Comparison of ENCODE assay signal across 15 mouse cellular contexts in genomic region chr2:52570171-52570570, GRCm38 (mm10).
DNase-seq lines count a peak whose midpoint lies in the region; ATAC-seq and TF ChIP-seq lines count a peak whose summit lies in the region.
"Had no signal": no experiment of that assay in that cellular context is flagged by ENCODE, and none has a peak within 500 bp of the region (broad histone marks: within the 10 kb centered on the region; RNA-seq: fewer than 3 reads in every experiment).

No protein-coding gene starts in this region.

- no peaks in the 10 kb centered on the region for H3K9me3 ChIP-seq in heart, embryonic 10.5 days
- H3K9me3 ChIP-seq in forebrain, embryonic 14.5 days (replicated peaks; ENCODE audit: control insufficient read depth, low read length), result no peaks in the 10 kb centered on the region
- H3K9me3 ChIP-seq: embryonic facial prominence, embryonic 12.5 days; hindbrain, embryonic 13.5 days had no signal

- no peaks in the 10 kb centered on the region for H3K36me3 ChIP-seq in heart, embryonic 10.5 days
- H3K36me3 ChIP-seq in heart, adult 2 months (ENCODE audit: control insufficient read depth, insufficient read depth, low read length), result no peaks in the 10 kb centered on the region; the same call in 1 of the 2 replicates
- no peaks in the 10 kb centered on the region for H3K36me3 ChIP-seq in forebrain, embryonic 14.5 days (ENCODE audit: control insufficient read depth, insufficient read depth, low read length)
- H3K36me3 ChIP-seq: embryonic facial prominence, embryonic 12.5 days; hindbrain, embryonic 13.5 days had no signal

- TF ChIP-seq EP300 in heart, adult 2 months (IDR thresholded peaks at IDR 0.05; ENCODE audit: insufficient read depth, low read depth, low read length), result no peak

- DNase-seq in heart, embryonic 10.5 days (ENCODE audit: low spot score), result peak; percentile 5
- no peak for DNase-seq in heart, adult 2 months
- DNase-seq in B cell, adult 2 months, result peak; percentile 27 to 31
- DNase-seq in natural killer cell, adult 2 months (ENCODE audit: low spot score in 2 of 2), result peak; percentile 26 to 34
- no peak for DNase-seq in urinary bladder, postnatal 25 days (ENCODE audit: low spot score)
- no peak for DNase-seq in cerebellum, postnatal 36 days
- no peak for DNase-seq in forebrain, embryonic 14.5 days (ENCODE audit: low spot score)
- DNase-seq: adrenal gland, postnatal 25 days; gastrocnemius, postnatal 36 days; kidney, adult 8-10 months; right cerebral cortex, adult 18-20 months had no signal

- 82% methylated on average over 11 of the region's 11 CpGs for WGBS in heart, embryonic 10.5 days
- 41% methylated on average over 11 of the region's 11 CpGs for WGBS in heart, adult 2 months
- WGBS in forebrain, embryonic 14.5 days, result 94% methylated on average over 11 of the region's 11 CpGs

- no peak overlapping the region for H3K4me2 ChIP-seq in forebrain, embryonic 14.5 days (ENCODE audit: low read length)
- H3K4me2 ChIP-seq: embryonic facial prominence, embryonic 12.5 days; hindbrain, embryonic 13.5 days had no signal

- intact Hi-C loops in heart, adult 2 months (cut with DNase I), result loop anchor here (5.0 kb wide), 1 partner anchor 148 kb away; the partner anchor contains the start of gene Arl5a

- peak overlapping the region; percentile 79 for H3K27ac ChIP-seq in heart, embryonic 10.5 days
- no peak overlapping the region for H3K27ac ChIP-seq in heart, adult 2 months
- H3K27ac ChIP-seq in forebrain, embryonic 14.5 days (ENCODE audit: low read depth, low read length), result no peak overlapping the region
- H3K27ac ChIP-seq: embryonic facial prominence, embryonic 12.5 days; hindbrain, embryonic 13.5 days; layer of hippocampus, adult 2 months had no signal

- no peak for TF ChIP-seq CTCF in heart, adult 2 months (IDR thresholded peaks at IDR 0.05)

- no peak for TF ChIP-seq POLR2A in heart, adult 2 months (IDR thresholded peaks at IDR 0.05; ENCODE audit: insufficient read depth, low read depth, low read length)

- H3K27me3 ChIP-seq in heart, embryonic 10.5 days (ENCODE audit: insufficient read depth, poor library complexity, severe bottlenecking), result no peaks in the 10 kb centered on the region
- no peaks in the 10 kb centered on the region for H3K27me3 ChIP-seq in heart, adult 2 months (ENCODE audit: control insufficient read depth, insufficient read depth, low read length)
- no peaks in the 10 kb centered on the region for H3K27me3 ChIP-seq in forebrain, embryonic 14.5 days (replicated peaks; ENCODE audit: control insufficient read depth, insufficient read depth, low read length)
- H3K27me3 ChIP-seq: embryonic facial prominence, embryonic 12.5 days; hindbrain, embryonic 13.5 days had no signal

- peak; percentile 54 for ATAC-seq in inflammation-experienced regulatory T-cells, adult 6 months
- ATAC-seq in forebrain, embryonic 14.5 days, result no peak

- no peaks in the 10 kb centered on the region for H3K79me2 ChIP-seq in heart, adult 2 months (replicated peaks; ENCODE audit: control insufficient read depth, insufficient read depth, low read length)

- H3K4me1 ChIP-seq in heart, embryonic 10.5 days, result peaks cover 13% of the 10 kb centered on the region; the same call in 1 of the 2 replicates
- peaks cover 1% of the 10 kb centered on the region for H3K4me1 ChIP-seq in heart, adult 2 months (ENCODE audit: control insufficient read depth, insufficient read depth, low read length)
- H3K4me1 ChIP-seq in forebrain, embryonic 14.5 days (ENCODE audit: control insufficient read depth, insufficient read depth, low read length), result no peaks in the 10 kb centered on the region
- H3K4me1 ChIP-seq: embryonic facial prominence, embryonic 12.5 days; hindbrain, embryonic 13.5 days had no signal

- no peak overlapping the region; the same call in 1 of the 2 replicates for H3K4me3 ChIP-seq in heart, embryonic 10.5 days
- no peak overlapping the region for H3K4me3 ChIP-seq in heart, adult 2 months
- H3K4me3 ChIP-seq in forebrain, embryonic 14.5 days (ENCODE audit: low read depth, low read length), result no peak overlapping the region
- H3K4me3 ChIP-seq: embryonic facial prominence, embryonic 12.5 days; hindbrain, embryonic 13.5 days; layer of hippocampus, adult 2 months had no signal

- H3K9ac ChIP-seq in heart, adult 2 months (ENCODE audit: low read depth, low read length), result no peak overlapping the region
- no peak overlapping the region for H3K9ac ChIP-seq in forebrain, embryonic 14.5 days (ENCODE audit: low read length)
- H3K9ac ChIP-seq: embryonic facial prominence, embryonic 12.5 days; hindbrain, embryonic 13.5 days had no signal

Comparison
In these comparisons a context has a peak if more than half of its experiments do, and no peak if none do; other contexts are left out.
1. DNase-seq: peak in heart, embryonic 10.5 days (single experiment), B cell, adult 2 months (2 of 2) and natural killer cell, adult 2 months (2 of 2); none in heart, adult 2 months (0 of 2), urinary bladder, postnatal 25 days (single experiment), cerebellum, postnatal 36 days (0 of 2) and forebrain, embryonic 14.5 days (single experiment).